Mouse (Mus musculus) forebrain, embryonic 15.5 days (tissue): Measurements from ENCODE around the gene Pfkfb3. TPM values are rescaled to one million over a fixed set of nuclear protein-coding genes. Genes with fewer than 3 reads are reported as not detected.

Source experiments
- ATAC-seq: fragments of 200-750 bp; cut with Nextera tagmentation; replicated peaks from 2 replicates; pipeline ENCODE4 v1.8.0; 2017; ENCODE audit warnings: mild to moderate bottlenecking, moderate TSS enrichment, moderate library complexity
- H3K27ac ChIP-seq: fragments of 300-500 bp; sonication (generic); replicated peaks from 2 replicates; pipeline ENCODE4 v1.5.1; 2015; ENCODE audit warnings: mild to moderate bottlenecking, inconsistent platforms
- H3K27me3 ChIP-seq: fragments of 300-500 bp; sonication (generic); 2 replicates; pipeline ENCODE4 v1.6.1; 2015; ENCODE audit warnings: inconsistent platforms
- H3K36me3 ChIP-seq: fragments of 300-500 bp; sonication (generic); 2 replicates; pipeline ENCODE4 v1.6.1; 2015; ENCODE audit warnings: mild to moderate bottlenecking, inconsistent platforms
- H3K4me1 ChIP-seq: fragments of 300-500 bp; sonication (generic); 2 replicates; pipeline ENCODE4 v1.6.1; 2015; ENCODE audit warnings: inconsistent platforms
- H3K4me2 ChIP-seq: fragments of 300-500 bp; sonication (generic); replicated peaks from 2 replicates; pipeline ENCODE4 v1.6.1; 2015; ENCODE audit warnings: mild to moderate bottlenecking, inconsistent platforms
- H3K4me3 ChIP-seq: fragments of 300-500 bp; sonication (generic); 2 replicates; pipeline ENCODE4 v1.5.1; 2015; ENCODE audit warnings: mild to moderate bottlenecking, inconsistent platforms
- H3K9ac ChIP-seq: fragments of 300-500 bp; sonication (generic); replicated peaks from 2 replicates; pipeline ENCODE4 v1.6.1; 2015; ENCODE audit warnings: mild to moderate bottlenecking, inconsistent platforms
- H3K9me3 ChIP-seq: fragments of 300-500 bp; sonication (generic); 2 replicates; pipeline ENCODE4 v1.6.1; 2016; ENCODE audit warnings: inconsistent platforms
- WGBS: fragments of 180-500 bp; shearing (Covaris S2); methylation state at CpG from one replicate; pipeline ENCODE4 v1.1.7; 2015; ENCODE audit warnings: mixed read lengths; 5-methylcytosine and 5-hydroxymethylcytosine counted together
- polyA plus RNA-seq: library from polyadenylated mRNA; unstranded; fragments of >200 nt; fragmentation: Nextera tagmentation; extraction: Ambion mirVana; gene quantifications from 2 replicates; pipeline ENCODE4 v1.2.1, GENCODE M21; 2015

The Pfkfb3 gene
- polyA plus RNA-seq, 1 experiment from 2014 or later = 33.5 TPM

GRCm38 (mm10) chr2:11494841-11495255, 59.0 kb downstream of the Pfkfb3 start:
- Histone ChIP-seq H3K27ac (peak overlapping the region; percentile 44; the same call in 1 of the 2 replicates), H3K36me3 (peaks cover 39% of the 10 kb centered on the region), H3K9me3 (no peaks in the 10 kb centered on the region), H3K9ac (no peak overlapping the region; the same call in 1 of the 2 replicates), H3K27me3 (no peaks in the 10 kb centered on the region), H3K4me3 (no peak overlapping the region), H3K4me2 (no peak overlapping the region), H3K4me1 (peaks cover 36% of the 10 kb centered on the region)
- peak; percentile 62 for ATAC-seq
- 48% methylated on average over 7 of the region's 7 CpGs for WGBS

- 93% methylated on average over 5 of the region's 5 CpGs for WGBS
- H3K4me3 ChIP-seq = no peak overlapping the region
- peaks cover 23% of the 10 kb centered on the region for H3K4me1 ChIP-seq
Observed at GRCm38 (mm10) chr2:11492855-11493254, 61.0 kb downstream of the Pfkfb3 start.

GRCm38 (mm10) chr2:11491471-11491870, 62.4 kb downstream of the Pfkfb3 start:
- no peak overlapping the region for H3K9ac ChIP-seq
- WGBS = 51% methylated on average over 3 of the region's 3 CpGs
- H3K4me3 ChIP-seq = no peak overlapping the region
- no peaks in the 10 kb centered on the region for H3K9me3 ChIP-seq
- ATAC-seq = no peak
- H3K36me3 ChIP-seq = peaks cover 67% of the 10 kb centered on the region
- no peak overlapping the region for H3K27ac ChIP-seq
- H3K4me1 ChIP-seq = peaks cover 15% of the 10 kb centered on the region
- no peaks in the 10 kb centered on the region for H3K27me3 ChIP-seq
- no peak overlapping the region for H3K4me2 ChIP-seq

More at GRCm38 (mm10) chr2:11492855-11493254, 61.0 kb downstream of the Pfkfb3 start:
- Histone ChIP-seq H3K36me3 (peaks cover 55% of the 10 kb centered on the region), H3K9me3 (no peaks in the 10 kb centered on the region), H3K27me3 (no peaks in the 10 kb centered on the region), H3K27ac (no peak overlapping the region), H3K4me2 (no peak overlapping the region), H3K9ac (no peak overlapping the region)
- no peak for ATAC-seq

- H3K9ac ChIP-seq = no peak overlapping the region
- H3K27ac ChIP-seq = no peak overlapping the region
- no peak overlapping the region for H3K4me2 ChIP-seq
- peaks cover 76% of the 10 kb centered on the region for H3K36me3 ChIP-seq
- H3K4me1 ChIP-seq = peaks cover 13% of the 10 kb centered on the region
- 92% methylated on average over 4 of the region's 4 CpGs for WGBS
- ATAC-seq = no peak
- H3K9me3 ChIP-seq = no peaks in the 10 kb centered on the region
- no peaks in the 10 kb centered on the region for H3K27me3 ChIP-seq
- H3K4me3 ChIP-seq = no peak overlapping the region
Observed at GRCm38 (mm10) chr2:11490554-11490953, 63.3 kb downstream of the Pfkfb3 start.

GRCm38 (mm10) chr2:11483226-11483625, 70.7 kb downstream of the Pfkfb3 start:
- Histone ChIP-seq H3K4me2 (no peak overlapping the region), H3K4me3 (no peak overlapping the region), H3K27me3 (no peaks in the 10 kb centered on the region), H3K4me1 (no peaks in the 10 kb centered on the region), H3K27ac (no peak overlapping the region), H3K36me3 (peaks cover 96% of the 10 kb centered on the region), H3K9me3 (no peaks in the 10 kb centered on the region), H3K9ac (no peak overlapping the region)
- no peak for ATAC-seq
- 88% methylated on average over 4 of the region's 4 CpGs for WGBS

GRCm38 (mm10) chr2:11482364-11482763, 71.5 kb downstream of the Pfkfb3 start:
- Histone ChIP-seq H3K27ac (no peak overlapping the region), H3K36me3 (peaks cover 94% of the 10 kb centered on the region), H3K4me3 (no peak overlapping the region), H3K27me3 (no peaks in the 10 kb centered on the region), H3K9me3 (no peaks in the 10 kb centered on the region), H3K4me1 (no peaks in the 10 kb centered on the region), H3K9ac (no peak overlapping the region), H3K4me2 (no peak overlapping the region)
- WGBS = 90% methylated on average over 7 of the region's 7 CpGs
- no peak for ATAC-seq

- no peaks in the 10 kb centered on the region for H3K4me1 ChIP-seq
- H3K4me3 ChIP-seq = no peak overlapping the region
- peaks cover 93% of the 10 kb centered on the region for H3K36me3 ChIP-seq
- no peak for ATAC-seq
- H3K9ac ChIP-seq = no peak overlapping the region
- no peak overlapping the region for H3K27ac ChIP-seq
- H3K4me2 ChIP-seq = no peak overlapping the region
- no peaks in the 10 kb centered on the region for H3K9me3 ChIP-seq
- H3K27me3 ChIP-seq = no peaks in the 10 kb centered on the region
- 87% methylated on average over 2 of the region's 2 CpGs for WGBS
Observed at GRCm38 (mm10) chr2:11478960-11479359, 74.9 kb downstream of the Pfkfb3 start.

- H3K4me3 ChIP-seq = no peak overlapping the region
- no peak for ATAC-seq
- no peak overlapping the region for H3K27ac ChIP-seq
- 87% methylated on average over 7 of the region's 7 CpGs for WGBS
- H3K4me2 ChIP-seq = no peak overlapping the region
- H3K27me3 ChIP-seq = no peaks in the 10 kb centered on the region
- H3K9ac ChIP-seq = no peak overlapping the region
- no peaks in the 10 kb centered on the region for H3K4me1 ChIP-seq
- peaks cover 90% of the 10 kb centered on the region for H3K36me3 ChIP-seq
- H3K9me3 ChIP-seq = no peaks in the 10 kb centered on the region
Observed at GRCm38 (mm10) chr2:11475316-11475715, 78.6 kb downstream of the Pfkfb3 start.

- Histone ChIP-seq H3K4me3 (no peak overlapping the region), H3K9ac (no peak overlapping the region), H3K36me3 (no peaks in the 10 kb centered on the region), H3K27ac (no peak overlapping the region), H3K9me3 (no peaks in the 10 kb centered on the region), H3K4me2 (no peak overlapping the region), H3K27me3 (no peaks in the 10 kb centered on the region), H3K4me1 (no peaks in the 10 kb centered on the region)
- 35% methylated on average over 3 of the region's 3 CpGs for WGBS
- no peak for ATAC-seq
Observed at GRCm38 (mm10) chr2:11464661-11465099, 89.2 kb downstream of the Pfkfb3 start.

GRCm38 (mm10) chr2:11460976-11461375, 92.9 kb downstream of the Pfkfb3 start:
- H3K9me3 ChIP-seq = no peaks in the 10 kb centered on the region
- no peak overlapping the region for H3K27ac ChIP-seq
- 66% methylated on average over 3 of the region's 3 CpGs for WGBS
- H3K4me3 ChIP-seq = no peak overlapping the region
- H3K27me3 ChIP-seq = no peaks in the 10 kb centered on the region
- H3K4me2 ChIP-seq = no peak overlapping the region
- ATAC-seq = no peak
- H3K4me1 ChIP-seq = no peaks in the 10 kb centered on the region
- no peaks in the 10 kb centered on the region for H3K36me3 ChIP-seq
- no peak overlapping the region for H3K9ac ChIP-seq

GRCm38 (mm10) chr2:11458494-11458893, 95.4 kb downstream of the Pfkfb3 start:
- Histone ChIP-seq H3K4me1 (no peaks in the 10 kb centered on the region), H3K27ac (no peak overlapping the region), H3K9ac (no peak overlapping the region), H3K9me3 (no peaks in the 10 kb centered on the region), H3K4me3 (no peak overlapping the region), H3K27me3 (no peaks in the 10 kb centered on the region), H3K36me3 (no peaks in the 10 kb centered on the region), H3K4me2 (no peak overlapping the region)
- WGBS = 91% methylated on average over 1 of the region's 1 CpGs
- ATAC-seq = no peak

GRCm38 (mm10) chr2:11457904-11458303, 96.0 kb downstream of the Pfkfb3 start:
- ATAC-seq = no peak
- H3K36me3 ChIP-seq = no peaks in the 10 kb centered on the region
- H3K9ac ChIP-seq = no peak overlapping the region
- H3K27ac ChIP-seq = no peak overlapping the region
- H3K4me2 ChIP-seq = no peak overlapping the region
- H3K4me3 ChIP-seq = no peak overlapping the region
- no peaks in the 10 kb centered on the region for H3K9me3 ChIP-seq
- no peaks in the 10 kb centered on the region for H3K27me3 ChIP-seq
- WGBS = 81% methylated on average over 7 of the region's 7 CpGs
- H3K4me1 ChIP-seq = no peaks in the 10 kb centered on the region

GRCm38 (mm10) chr2:11448711-11449110, 105.2 kb downstream of the Pfkfb3 start:
- Histone ChIP-seq H3K9ac (no peak overlapping the region), H3K4me3 (no peak overlapping the region), H3K36me3 (no peaks in the 10 kb centered on the region), H3K9me3 (no peaks in the 10 kb centered on the region), H3K4me2 (no peak overlapping the region), H3K27ac (no peak overlapping the region), H3K4me1 (no peaks in the 10 kb centered on the region), H3K27me3 (no peaks in the 10 kb centered on the region)
- 76% methylated on average over 3 of the region's 3 CpGs for WGBS
- no peak for ATAC-seq
